Mouse (Mus musculus) stomach, postnatal 0 days (tissue): ENCODE measurements around the gene Myl9. TPM values are rescaled to one million over a fixed set of nuclear protein-coding genes. Genes with fewer than 3 reads are reported as not detected.
A peak's percentile ranks its signal among the peaks of the same experiment; 100 is the strongest.
"Not testable (repeated sequence)": the region's sequence is repeated elsewhere in the genome, so short reads cannot be mapped to it uniquely, and the experiment has no call there.

Source experiments
- ATAC-seq: fragments of 200-750 bp; cut with Nextera tagmentation; 2 replicates; pipeline ENCODE4 v1.8.0; 2017; ENCODE audit not compliant: low FRiP score, low TSS enrichment
- DNase-seq: peaks from one replicate; pipeline ENCODE4 v3.0.0-alpha.2; 2016; ENCODE audit warnings: low spot score
- H3K27ac ChIP-seq: fragments of 300-500 bp; sonication (generic); replicated peaks from 2 replicates; pipeline ENCODE4 v1.5.1; 2014; ENCODE audit warnings: mild to moderate bottlenecking, control low read depth
- H3K27me3 ChIP-seq: fragments of 300-500 bp; sonication (generic); 2 replicates; pipeline ENCODE4 v1.6.1; 2014; ENCODE audit warnings: low read length; ENCODE audit not compliant: control insufficient read depth, insufficient read depth
- H3K36me3 ChIP-seq: fragments of 300-500 bp; sonication (generic); 2 replicates; pipeline ENCODE4 v1.6.1; 2014; ENCODE audit warnings: low read length, mixed read lengths; ENCODE audit not compliant: control insufficient read depth, insufficient read depth
- H3K4me1 ChIP-seq: fragments of 300-500 bp; sonication (generic); replicated peaks from 2 replicates; pipeline ENCODE4 v1.6.1; 2014; ENCODE audit warnings: antibody characterized with exemption; ENCODE audit not compliant: control insufficient read depth, insufficient read depth
- H3K4me2 ChIP-seq: fragments of 300-500 bp; sonication (generic); replicated peaks from 2 replicates; pipeline ENCODE4 v1.6.1; 2014; ENCODE audit warnings: low read depth, mild to moderate bottlenecking, control low read depth, moderate library complexity
- H3K4me3 ChIP-seq: fragments of 300-500 bp; sonication (generic); 2 replicates; pipeline ENCODE4 v1.5.1; 2014; ENCODE audit warnings: low read depth, low read length, control low read depth
- H3K9ac ChIP-seq: fragments of 300-500 bp; sonication (generic); 2 replicates; pipeline ENCODE4 v1.6.1; 2014; ENCODE audit warnings: mild to moderate bottlenecking, low read length, control low read depth, mixed read lengths
- H3K9me3 ChIP-seq: fragments of 300-500 bp; sonication (generic); 2 replicates; pipeline ENCODE4 v1.6.1; 2016; ENCODE audit warnings: low read length; ENCODE audit not compliant: control insufficient read depth
- CTCF ChIP-seq: IDR thresholded peaks from 2 replicates; pipeline ENCODE4 v1.5.1; 2016; ENCODE audit warnings: antibody characterized with exemption, low read depth, mild to moderate bottlenecking, moderate library complexity
- EP300 ChIP-seq: optimal IDR thresholded peaks from 2 replicates; pipeline ENCODE3; 2016; ENCODE audit warnings: antibody characterized with exemption
- WGBS: fragments of 180-500 bp; shearing (Covaris S2); extraction: QIAGEN DNeasy Blood & Tissue Kit; methylation state at CpG from one replicate; pipeline ENCODE4 v1.1.7; 2014; 5-methylcytosine and 5-hydroxymethylcytosine counted together
- polyA plus RNA-seq: library from polyadenylated mRNA; unstranded; fragments of >200 nt; fragmentation: Nextera tagmentation; extraction: Ambion mirVana; gene quantifications from 2 replicates; pipeline ENCODE4 v1.2.1, GENCODE M21; 2015

Gene Myl9
- polyA plus RNA-seq, 1 experiment from 2014 or later: 2,268 TPM

DNA sequence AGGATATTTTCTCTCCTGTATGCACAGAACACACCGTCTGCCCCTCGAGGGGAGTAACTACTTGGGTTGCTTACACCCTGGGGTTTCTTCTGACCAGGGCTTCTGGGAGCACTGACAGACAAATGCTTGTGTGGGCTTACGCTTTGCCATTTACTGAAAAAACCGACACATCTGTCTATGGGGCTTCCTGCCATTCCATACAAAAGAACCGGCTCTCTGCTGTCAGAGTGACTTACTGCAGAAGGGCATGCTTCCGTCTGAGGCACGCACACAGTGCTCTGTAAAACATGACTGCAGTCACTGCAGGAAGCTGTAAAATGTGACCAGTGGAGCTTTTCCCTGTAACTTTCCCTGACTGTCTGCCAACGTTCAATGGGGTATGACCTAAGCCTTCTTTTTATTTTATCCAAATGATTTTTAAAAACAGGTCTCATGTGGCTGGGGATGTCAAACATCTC lies 39.2 kb downstream of the Myl9 start:
- Histone ChIP-seq H3K4me2 (no peak overlapping the region), H3K4me3 (no peak overlapping the region), H3K9ac (0 out of 2 replicates have a peak overlapping the region, but pooled peaks have one; percentile 2), H3K9me3 (no peaks in the 10 kb centered on the region), H3K36me3 (no peaks in the 10 kb centered on the region), H3K4me1 (no peaks in the 10 kb centered on the region), H3K27me3 (no peaks in the 10 kb centered on the region), H3K27ac (0 out of 2 replicates have a peak overlapping the region, but pooled peaks have one; percentile 30)
- 17% methylated on average over 8 of the region's 8 CpGs for WGBS
- TF ChIP-seq CTCF (no peak), EP300 (no peak)
- no peak for DNase-seq
- no peak for ATAC-seq

DNA sequence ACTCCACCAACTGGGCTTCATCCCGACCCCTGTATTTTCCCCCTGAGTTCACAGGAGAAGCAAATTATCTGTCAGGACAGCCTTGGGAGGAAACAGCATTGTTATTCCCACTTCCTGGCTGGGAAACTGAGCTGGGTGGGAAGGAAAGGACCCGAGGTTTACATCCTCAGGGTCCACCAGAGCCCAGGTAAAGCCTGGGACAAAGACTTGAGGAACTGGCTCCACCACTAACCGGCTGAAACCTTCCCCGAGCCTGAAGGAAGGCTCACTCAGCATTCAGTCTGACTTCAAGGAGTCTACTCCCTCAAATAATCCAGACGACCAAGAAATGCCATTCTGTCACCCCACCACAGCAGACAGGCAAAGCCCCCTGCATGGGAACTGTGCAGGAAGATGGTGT lies 39.7 kb downstream of the Myl9 start:
- Histone ChIP-seq H3K27ac (no peak overlapping the region; the same call in 1 of the 2 replicates), H3K9ac (peak overlapping the region; percentile 13; the same call in 1 of the 2 replicates), H3K4me3 (no peak overlapping the region), H3K36me3 (no peaks in the 10 kb centered on the region), H3K4me2 (no peak overlapping the region), H3K9me3 (no peaks in the 10 kb centered on the region), H3K27me3 (no peaks in the 10 kb centered on the region), H3K4me1 (no peaks in the 10 kb centered on the region)
- DNase-seq: no peak
- 23% methylated on average over 5 of the region's 5 CpGs for WGBS
- TF ChIP-seq CTCF (no peak), EP300 (no peak)
- ATAC-seq: no peak

DNA sequence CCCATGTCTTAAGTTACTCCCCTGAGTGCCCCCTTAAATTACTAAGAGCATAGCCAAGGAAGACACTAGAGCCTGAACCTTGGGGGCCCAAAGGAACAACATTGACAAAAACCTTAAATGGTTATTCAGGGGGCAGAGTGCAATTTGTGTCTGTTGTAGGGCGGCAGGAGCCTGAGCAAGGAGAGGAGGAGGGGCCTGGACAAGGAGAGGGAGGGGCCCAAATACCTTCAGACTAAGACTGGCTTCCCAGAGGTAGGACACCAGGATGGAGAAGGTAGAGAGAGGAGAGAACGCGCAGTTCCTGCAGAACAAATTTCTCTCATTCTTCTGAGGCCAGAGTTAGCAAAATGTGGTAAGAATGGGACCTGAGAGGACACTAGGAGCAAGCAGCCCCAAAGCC lies 40.2 kb downstream of the Myl9 start:
- Histone ChIP-seq H3K4me1 (no peaks in the 10 kb centered on the region), H3K27ac (no peak overlapping the region), H3K36me3 (no peaks in the 10 kb centered on the region), H3K4me3 (no peak overlapping the region), H3K9me3 (no peaks in the 10 kb centered on the region), H3K27me3 (no peaks in the 10 kb centered on the region), H3K4me2 (no peak overlapping the region), H3K9ac (no peak overlapping the region)
- WGBS: 70% methylated on average over 3 of the region's 3 CpGs
- DNase-seq (no peak), ATAC-seq (no peak)
- TF ChIP-seq CTCF (no peak), EP300 (no peak)

DNA sequence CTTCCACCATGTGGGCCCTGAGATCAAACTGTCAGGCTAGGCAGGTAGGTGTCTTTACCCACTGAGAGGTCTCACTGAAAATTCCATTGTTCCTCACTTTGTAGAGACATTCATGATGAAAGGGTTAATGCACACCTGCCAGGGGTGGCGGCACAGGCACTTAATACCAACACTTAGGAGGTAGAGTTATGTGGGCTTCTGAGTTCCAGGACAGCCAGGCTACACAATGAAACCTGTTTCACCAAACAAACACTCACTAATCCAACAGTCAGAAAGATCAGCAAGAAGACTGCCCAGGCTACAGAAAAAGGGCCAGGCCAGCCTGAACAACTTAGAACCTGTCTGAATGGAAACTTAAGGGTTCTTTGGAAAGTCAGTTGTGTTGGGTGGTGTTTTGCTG lies 40.9 kb downstream of the Myl9 start:
- DNase-seq (no peak), ATAC-seq (no peak)
- H3K27ac ChIP-seq: no peak overlapping the region
- H3K4me2 ChIP-seq: no peak overlapping the region
- no peaks in the 10 kb centered on the region for H3K27me3 ChIP-seq
- no peak overlapping the region for H3K9ac ChIP-seq
- no peak overlapping the region for H3K4me3 ChIP-seq
- no peaks in the 10 kb centered on the region for H3K9me3 ChIP-seq
- no peaks in the 10 kb centered on the region for H3K36me3 ChIP-seq
- H3K4me1 ChIP-seq: no peaks in the 10 kb centered on the region
- no peak for TF ChIP-seq CTCF
- WGBS: 63% methylated on average over 1 of the region's 1 CpGs

DNA sequence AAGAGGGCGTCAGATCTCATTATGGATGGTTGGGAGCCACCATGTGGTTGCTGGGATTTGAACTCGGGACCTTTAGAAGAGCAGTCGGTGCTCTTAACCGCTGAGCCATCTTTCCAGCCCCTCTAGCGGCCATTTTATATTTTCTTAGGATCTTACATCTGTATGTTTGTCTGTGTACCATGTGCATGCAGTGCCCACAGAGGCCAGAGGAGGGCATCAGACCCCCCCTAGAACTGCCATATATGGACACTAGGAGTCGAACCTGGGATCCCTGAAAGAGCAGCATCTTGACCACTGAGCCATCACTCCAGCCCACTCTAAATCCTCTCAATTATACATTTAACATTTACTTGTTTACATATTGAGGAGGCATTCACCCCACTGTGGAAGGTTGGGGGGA lies 49.9 kb downstream of the Myl9 start:
- H3K4me1 ChIP-seq, H3K27ac ChIP-seq: not testable (repeated sequence)
- WGBS: 86% methylated on average over 6 of the region's 6 CpGs

More for the DNA sequence above, 49.9 kb downstream of the Myl9 start:
- not testable (repeated sequence) for H3K27me3 ChIP-seq, H3K36me3 ChIP-seq, ATAC-seq, H3K4me3 ChIP-seq, DNase-seq, H3K4me2 ChIP-seq, H3K9me3 ChIP-seq, H3K9ac ChIP-seq
- peak; percentile 33 for TF ChIP-seq CTCF

Other genes starting within 250 kb of the Myl9 start
- gene Aar2, start 227.8 kb upstream of the Myl9 start, polyA plus RNA-seq: 21.1 and 22.5 TPM in 2 replicates
- gene Dlgap4, start 161.7 kb upstream of the Myl9 start, polyA plus RNA-seq: 50.7 and 59.0 TPM in 2 replicates
- gene Tgif2, start 64.6 kb downstream of the Myl9 start, polyA plus RNA-seq: 11.9 and 13.3 TPM in 2 replicates
- 2.4 and 2.7 TPM in 2 replicates for gene 4930518I15Rik, start 82.5 kb downstream of the Myl9 start, polyA plus RNA-seq
- gene Rab5if, start 87.7 kb downstream of the Myl9 start, polyA plus RNA-seq: 221 and 227 TPM in 2 replicates
- 0.10 and 0.17 TPM in 2 replicates for gene Sla2, start 111.8 kb downstream of the Myl9 start, polyA plus RNA-seq
- gene Ndrg3, start 216.6 kb downstream of the Myl9 start, polyA plus RNA-seq: 21.1 and 22.4 TPM in 2 replicates
- 7.9 and 8.6 TPM in 2 replicates for gene Dsn1, start 231.7 kb downstream of the Myl9 start, polyA plus RNA-seq